Mouse (Mus musculus) thymus, postnatal 0 days (tissue): Measurements from ENCODE around the gene Ccdc106. TPM values are rescaled to one million over a fixed set of nuclear protein-coding genes. Genes with fewer than 3 reads are reported as not detected.
"Not testable (repeated sequence)": the region's sequence is repeated elsewhere in the genome, so short reads cannot be mapped to it uniquely, and the experiment has no call there.

ENCODE experiments used
- DNase-seq: peaks from one replicate; pipeline ENCODE4 v3.0.0-alpha.2; 2015; ENCODE audit warnings: low spot score
- polyA plus RNA-seq: library from polyadenylated mRNA; unstranded; fragments of >200 nt; fragmentation: Nextera tagmentation; extraction: Ambion mirVana; gene quantifications from 2 replicates; pipeline ENCODE4 v1.2.1, GENCODE M21; 2015

Gene Ccdc106
- polyA plus RNA-seq, 1 experiment from 2014 or later, result not detected

GRCm38 (mm10) chr7:5015118-5016001 is 5.0 kb upstream of the Ccdc106 start, which contains the start of gene Gm44973:
Gene Gm44973, plus strand, starts transcription at chr7:5015496.
- DNase-seq, result peak; percentile 97

GRCm38 (mm10) chr7:5016057-5016456 is 4.3 kb upstream of the Ccdc106 start:
- no peak for DNase-seq

GRCm38 (mm10) chr7:5016920-5017319 is 3.4 kb upstream of the Ccdc106 start:
- DNase-seq, result no peak

- DNase-seq, result no peak
Measured at GRCm38 (mm10) chr7:5017352-5017751, 3.0 kb upstream of the Ccdc106 start.

GRCm38 (mm10) chr7:5017931-5018330 is 2.4 kb upstream of the Ccdc106 start:
- DNase-seq, result no peak

GRCm38 (mm10) chr7:5019576-5019975 is 777 bp upstream of the Ccdc106 start:
- DNase-seq, result not testable (repeated sequence)

GRCm38 (mm10) chr7:5020685-5021084 is 332 bp downstream of the Ccdc106 start:
- DNase-seq, result no peak

- DNase-seq, result no peak
Measured at GRCm38 (mm10) chr7:5021197-5021596, 844 bp downstream of the Ccdc106 start.

- no peak for DNase-seq
Measured at GRCm38 (mm10) chr7:5029543-5029942, 9.2 kb downstream of the Ccdc106 start.

- DNase-seq, result no peak
Measured at GRCm38 (mm10) chr7:5029946-5030345, 9.6 kb downstream of the Ccdc106 start.

GRCm38 (mm10) chr7:5030554-5031275 is 10.4 kb downstream of the Ccdc106 start:
- no peak for DNase-seq

- no peak for DNase-seq
Measured at GRCm38 (mm10) chr7:5031496-5031895, 11.1 kb downstream of the Ccdc106 start.

- no peak for DNase-seq
Measured at GRCm38 (mm10) chr7:5033818-5034217, 13.5 kb downstream of the Ccdc106 start, which contains the start of gene 4632433K11Rik. Gene 4632433K11Rik, plus strand, starts transcription at chr7:5034118.

GRCm38 (mm10) chr7:5035628-5036027 is 15.3 kb downstream of the Ccdc106 start:
- DNase-seq, result no peak

- DNase-seq, result no peak
Measured at GRCm38 (mm10) chr7:5036136-5036535, 15.8 kb downstream of the Ccdc106 start.

- no peak for DNase-seq
Measured at GRCm38 (mm10) chr7:5037026-5037425, 16.7 kb downstream of the Ccdc106 start.

- no peak for DNase-seq
Measured at GRCm38 (mm10) chr7:5037467-5037866, 17.1 kb downstream of the Ccdc106 start.

- peak; percentile 94 for DNase-seq
Measured at GRCm38 (mm10) chr7:5038109-5038732, 17.9 kb downstream of the Ccdc106 start, which contains the start of gene Zfp784. Gene Zfp784, minus strand, starts transcription at chr7:5038446.

- no peak for DNase-seq
Measured at GRCm38 (mm10) chr7:5038940-5039339, 18.6 kb downstream of the Ccdc106 start.

GRCm38 (mm10) chr7:5044981-5045380 is 24.6 kb downstream of the Ccdc106 start:
- DNase-seq, result no peak

- DNase-seq, result no peak
Measured at GRCm38 (mm10) chr7:5046112-5046511, 25.8 kb downstream of the Ccdc106 start.

- DNase-seq, result peak; percentile 52
Measured at GRCm38 (mm10) chr7:5047313-5047712, 27.0 kb downstream of the Ccdc106 start.
